Mouse (Mus musculus) limb, embryonic 13.5 days (tissue): ENCODE data around the gene Psmb4. TPM values are rescaled to one million over a fixed set of nuclear protein-coding genes. Genes with fewer than 3 reads are reported as not detected.

Source experiments
- ATAC-seq: fragments of 200-750 bp; cut with Nextera tagmentation; 2 replicates; pipeline ENCODE4 v1.8.0; 2017; ENCODE audit warnings: low read depth, moderate number of reproducible peaks, moderate TSS enrichment; ENCODE audit not compliant: low FRiP score
- H3K27ac ChIP-seq: fragments of 300-500 bp; sonication (generic); 2 replicates; pipeline ENCODE4 v1.5.1; 2015; ENCODE audit warnings: inconsistent platforms, mild to moderate bottlenecking, moderate library complexity
- H3K27me3 ChIP-seq: fragments of 300-500 bp; sonication (generic); 2 replicates; pipeline ENCODE4 v1.6.1; 2015; ENCODE audit warnings: mild to moderate bottlenecking, inconsistent platforms
- H3K36me3 ChIP-seq: fragments of 300-500 bp; sonication (generic); 2 replicates; pipeline ENCODE4 v1.6.1; 2015; ENCODE audit warnings: inconsistent platforms, mild to moderate bottlenecking, moderate library complexity
- H3K4me1 ChIP-seq: fragments of 300-500 bp; sonication (generic); 2 replicates; pipeline ENCODE4 v1.6.1; 2015; ENCODE audit warnings: inconsistent platforms
- H3K4me2 ChIP-seq: fragments of 300-500 bp; sonication (generic); replicated peaks from 2 replicates; pipeline ENCODE4 v1.6.1; 2015; ENCODE audit warnings: inconsistent platforms, mild to moderate bottlenecking, moderate library complexity
- H3K4me3 ChIP-seq: fragments of 300-500 bp; sonication (generic); 2 replicates; pipeline ENCODE4 v1.5.1; 2015; ENCODE audit warnings: moderate library complexity, mild to moderate bottlenecking, inconsistent platforms
- H3K9ac ChIP-seq: fragments of 300-500 bp; sonication (generic); 2 replicates; pipeline ENCODE4 v1.6.1; 2015; ENCODE audit warnings: mild to moderate bottlenecking, inconsistent platforms
- H3K9me3 ChIP-seq: fragments of 300-500 bp; sonication (generic); 2 replicates; pipeline ENCODE4 v1.6.1; 2016; ENCODE audit warnings: inconsistent platforms
- WGBS: fragments of 180-500 bp; shearing (Covaris S2); methylation state at CpG from one replicate; pipeline ENCODE4 v1.1.7; 2015; 5-methylcytosine and 5-hydroxymethylcytosine counted together
- polyA plus RNA-seq: library from polyadenylated mRNA; unstranded; fragments of >200 nt; fragmentation: Nextera tagmentation; extraction: Ambion mirVana; gene quantifications from 2 replicates; pipeline ENCODE4 v1.2.1, GENCODE M21; 2015

The Psmb4 gene
- polyA plus RNA-seq, 1 experiment from 2014 or later, result 361 TPM

DNA sequence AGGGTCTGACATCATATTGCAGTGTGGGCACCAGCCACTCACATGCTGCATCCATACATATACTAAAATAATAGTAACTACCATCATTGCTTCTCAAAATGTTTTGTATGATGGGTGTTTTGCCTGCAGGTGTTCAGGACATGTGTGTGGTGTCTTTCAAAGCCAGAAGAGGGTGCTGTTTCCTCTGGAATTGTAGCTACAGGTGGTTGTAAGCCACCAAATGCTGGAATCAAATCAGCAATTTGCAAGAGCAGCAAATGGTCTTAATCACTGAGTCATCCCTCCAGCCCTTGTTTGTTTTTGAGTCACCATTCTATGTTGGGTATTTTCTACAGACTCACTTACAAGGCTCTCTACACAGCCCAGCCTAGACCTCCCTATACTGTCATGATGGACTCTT lies 1.8 kb upstream of the Psmb4 start:
- H3K9me3 ChIP-seq, result no peaks in the 10 kb centered on the region
- H3K27me3 ChIP-seq, result no peaks in the 10 kb centered on the region
- no peak overlapping the region for H3K9ac ChIP-seq
- no peak overlapping the region for H3K27ac ChIP-seq
- no peak overlapping the region for H3K4me2 ChIP-seq
- no peak for ATAC-seq
- H3K4me3 ChIP-seq, result no peak overlapping the region
- peaks cover 18% of the 10 kb centered on the region for H3K4me1 ChIP-seq
- peaks cover 19% of the 10 kb centered on the region for H3K36me3 ChIP-seq

DNA sequence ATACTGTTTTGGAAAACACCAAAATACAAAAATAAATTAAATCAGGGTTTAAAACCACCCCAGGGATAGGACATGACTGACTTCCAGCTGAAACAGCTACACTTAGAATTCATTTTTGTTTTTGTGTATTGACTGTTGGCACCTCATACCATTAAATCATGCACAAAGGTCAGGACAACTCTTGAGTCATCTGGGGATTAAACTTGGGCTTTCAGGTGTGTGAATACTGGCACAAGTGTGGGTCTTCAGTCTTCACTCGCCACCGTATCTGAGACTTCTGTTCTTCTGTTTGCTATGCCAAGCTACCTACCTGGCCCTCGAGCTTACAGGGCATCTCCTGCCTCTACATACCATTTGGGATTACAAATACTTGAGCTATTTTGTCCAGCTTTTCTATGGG lies 4.2 kb downstream of the Psmb4 start:
- Histone ChIP-seq H3K27me3 (no peaks in the 10 kb centered on the region), H3K9ac (no peak overlapping the region)

DNA sequence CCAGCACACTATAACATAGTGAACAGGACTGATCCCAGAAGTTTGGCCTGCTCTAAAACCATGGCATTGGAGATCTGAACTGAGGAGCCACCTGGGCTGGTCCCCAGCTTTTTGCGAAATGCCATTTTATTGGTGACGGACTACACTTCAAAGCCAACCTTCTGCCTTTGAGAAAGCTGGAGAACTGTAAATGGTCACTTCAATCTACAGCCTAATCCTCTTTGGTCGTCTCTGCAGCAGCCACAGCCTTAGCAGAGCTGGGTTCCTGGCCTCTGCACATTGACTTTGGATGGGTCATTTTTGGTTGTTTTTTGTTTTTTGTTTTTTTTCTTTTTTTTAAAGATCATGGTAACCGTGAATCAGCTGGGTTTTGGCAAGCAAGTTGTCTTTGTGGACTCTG lies 4.9 kb downstream of the Psmb4 start:
- WGBS, result 64% methylated on average over 4 of the region's 4 CpGs
- ATAC-seq, result no peak

More for the DNA sequence above, 4.2 kb downstream of the Psmb4 start:
- Histone ChIP-seq H3K27ac (no peak overlapping the region), H3K4me1 (peaks cover 18% of the 10 kb centered on the region), H3K4me2 (no peak overlapping the region), H3K9me3 (no peaks in the 10 kb centered on the region), H3K4me3 (no peak overlapping the region), H3K36me3 (peaks cover 76% of the 10 kb centered on the region)
- ATAC-seq, result no peak
- 88% methylated on average over 3 of the region's 3 CpGs for WGBS

DNA sequence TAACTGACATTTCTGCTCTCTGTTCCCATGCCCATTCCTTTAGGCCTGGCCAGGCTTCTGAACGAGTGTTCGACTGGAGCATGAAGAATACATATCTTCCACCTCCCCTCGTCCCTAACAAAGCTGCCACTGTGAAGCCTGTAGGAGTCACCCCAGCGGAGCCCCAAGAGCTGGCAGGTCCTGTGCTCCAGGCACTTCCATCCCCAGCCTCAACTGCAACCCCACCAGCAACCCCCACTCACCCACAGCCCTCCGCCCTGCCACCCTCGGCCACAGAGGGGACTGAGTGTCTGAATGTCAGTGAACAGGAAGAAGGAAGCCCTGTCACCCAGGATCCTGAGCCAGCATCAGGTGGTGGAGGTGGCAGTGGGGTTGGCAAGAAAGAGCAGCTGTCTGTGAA lies 8.1 kb downstream of the Psmb4 start:
- Histone ChIP-seq H3K27ac (no peak overlapping the region), H3K4me3 (no peak overlapping the region), H3K4me1 (no peaks in the 10 kb centered on the region), H3K9me3 (no peaks in the 10 kb centered on the region), H3K36me3 (peaks cover 96% of the 10 kb centered on the region), H3K27me3 (no peaks in the 10 kb centered on the region), H3K9ac (no peak overlapping the region), H3K4me2 (no peak overlapping the region)
- ATAC-seq, result no peak
- WGBS, result 94% methylated on average over 6 of the region's 6 CpGs

More for the DNA sequence above, 4.9 kb downstream of the Psmb4 start:
- Histone ChIP-seq H3K27me3 (no peaks in the 10 kb centered on the region), H3K9me3 (no peaks in the 10 kb centered on the region), H3K4me1 (peaks cover 15% of the 10 kb centered on the region), H3K9ac (no peak overlapping the region), H3K36me3 (peaks cover 83% of the 10 kb centered on the region), H3K27ac (no peak overlapping the region), H3K4me3 (no peak overlapping the region), H3K4me2 (no peak overlapping the region)

DNA sequence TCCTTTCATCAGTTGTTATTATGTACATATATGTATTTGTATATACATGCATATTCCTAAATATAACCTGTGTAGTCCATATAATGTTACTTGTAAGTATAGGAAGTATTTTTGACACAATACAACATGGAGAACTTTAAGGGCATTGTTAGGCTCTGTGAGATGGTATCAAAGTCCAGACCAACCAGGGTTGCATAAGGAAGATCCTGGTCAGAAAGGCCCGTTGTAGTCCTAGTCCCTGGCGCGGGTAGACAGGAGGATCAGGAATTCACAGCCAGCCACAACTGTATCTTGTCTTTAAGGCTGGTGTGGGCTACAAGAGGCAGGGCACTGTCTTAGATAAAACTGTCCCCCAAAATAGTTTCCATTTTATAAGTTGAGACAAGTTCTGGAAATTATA lies 17.8 kb downstream of the Psmb4 start:
- Histone ChIP-seq H3K4me2 (no peak overlapping the region), H3K36me3 (peaks cover 84% of the 10 kb centered on the region), H3K9me3 (no peaks in the 10 kb centered on the region), H3K4me3 (no peak overlapping the region), H3K9ac (no peak overlapping the region), H3K27me3 (no peaks in the 10 kb centered on the region), H3K4me1 (no peaks in the 10 kb centered on the region), H3K27ac (no peak overlapping the region)
- no peak for ATAC-seq
- 94% methylated on average over 3 of the region's 3 CpGs for WGBS

DNA sequence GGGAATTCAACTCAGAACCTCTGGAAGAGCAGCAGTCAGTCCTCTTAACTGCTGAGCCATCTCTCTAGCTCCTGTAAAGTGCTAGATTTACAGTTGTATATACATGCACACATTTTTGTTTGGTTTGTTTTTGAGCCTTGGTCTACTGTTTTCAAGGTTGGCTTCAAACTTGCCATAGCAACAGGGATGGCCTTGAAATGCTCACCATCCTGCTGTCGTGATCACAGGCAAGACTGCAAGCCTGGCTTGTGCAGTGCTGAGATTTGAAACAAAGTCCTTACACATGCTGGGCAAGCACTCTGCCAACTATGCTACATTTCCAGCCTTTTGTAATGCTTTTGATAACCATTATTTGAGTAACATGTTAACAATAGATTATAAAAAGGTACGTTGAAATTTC lies 27.3 kb downstream of the Psmb4 start:
- Histone ChIP-seq H3K9ac (no peak overlapping the region), H3K27me3 (no peaks in the 10 kb centered on the region), H3K9me3 (no peaks in the 10 kb centered on the region), H3K4me1 (no peaks in the 10 kb centered on the region), H3K36me3 (peaks cover 86% of the 10 kb centered on the region), H3K27ac (no peak overlapping the region), H3K4me2 (no peak overlapping the region), H3K4me3 (no peak overlapping the region)
- ATAC-seq, result no peak
- 87% methylated on average over 2 of the region's 2 CpGs for WGBS

DNA sequence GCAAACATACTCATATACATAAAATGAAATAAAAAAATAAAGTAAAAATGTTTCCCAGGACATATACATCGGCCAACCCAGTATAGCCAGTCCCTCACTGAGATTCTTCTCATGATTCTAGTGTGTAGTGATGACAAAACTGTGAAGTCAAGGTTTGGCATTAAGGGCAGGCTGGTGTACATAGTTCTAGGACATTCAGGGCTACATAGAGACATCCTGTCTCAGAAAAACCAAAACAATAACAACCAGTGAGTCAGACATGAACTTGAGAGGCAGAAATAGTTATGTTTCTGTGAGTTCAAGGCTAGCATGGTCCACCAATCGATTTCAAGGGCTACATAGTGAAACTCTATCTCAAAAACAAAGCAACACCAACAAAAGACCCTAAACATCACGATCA lies 34.5 kb downstream of the Psmb4 start:
- Histone ChIP-seq H3K27ac (no peak overlapping the region), H3K4me3 (no peak overlapping the region), H3K4me2 (no peak overlapping the region), H3K9me3 (no peaks in the 10 kb centered on the region), H3K36me3 (peaks cover 32% of the 10 kb centered on the region), H3K27me3 (no peaks in the 10 kb centered on the region), H3K9ac (no peak overlapping the region), H3K4me1 (0 out of 2 replicates have a peak, but pooled peaks cover 3% of the 10 kb centered on the region)
- ATAC-seq, result no peak
- 87% methylated on average over 3 of the region's 3 CpGs for WGBS

DNA sequence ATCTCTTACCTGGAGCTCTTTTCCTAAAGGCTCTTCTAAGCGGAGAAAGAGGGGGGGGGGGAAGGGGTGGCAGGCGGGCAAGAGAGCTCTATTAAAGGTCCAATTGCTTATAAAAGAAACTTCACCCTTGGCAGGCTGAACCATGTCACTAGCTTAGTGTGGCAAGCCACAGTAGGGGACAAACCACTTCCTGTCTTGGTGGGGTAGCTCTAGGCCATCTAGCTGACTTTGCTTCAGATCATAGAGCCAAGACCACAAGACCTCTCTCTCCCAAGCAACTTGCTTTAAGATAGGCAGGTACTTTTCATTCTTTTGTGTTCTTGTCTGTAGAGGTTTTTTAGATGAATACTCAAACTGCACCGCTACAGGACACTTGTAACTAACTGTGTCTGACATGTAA lies 35.0 kb downstream of the Psmb4 start:
- H3K4me2 ChIP-seq, result no peak overlapping the region
- 72% methylated on average over 3 of the region's 3 CpGs for WGBS
- no peak overlapping the region for H3K4me3 ChIP-seq
- H3K4me1 ChIP-seq, result 0 out of 2 replicates have a peak, but pooled peaks cover 3% of the 10 kb centered on the region
- H3K9me3 ChIP-seq, result no peaks in the 10 kb centered on the region
- H3K9ac ChIP-seq, result no peak overlapping the region
- no peaks in the 10 kb centered on the region for H3K27me3 ChIP-seq
- no peak overlapping the region for H3K27ac ChIP-seq
- no peak for ATAC-seq
- peaks cover 28% of the 10 kb centered on the region for H3K36me3 ChIP-seq

DNA sequence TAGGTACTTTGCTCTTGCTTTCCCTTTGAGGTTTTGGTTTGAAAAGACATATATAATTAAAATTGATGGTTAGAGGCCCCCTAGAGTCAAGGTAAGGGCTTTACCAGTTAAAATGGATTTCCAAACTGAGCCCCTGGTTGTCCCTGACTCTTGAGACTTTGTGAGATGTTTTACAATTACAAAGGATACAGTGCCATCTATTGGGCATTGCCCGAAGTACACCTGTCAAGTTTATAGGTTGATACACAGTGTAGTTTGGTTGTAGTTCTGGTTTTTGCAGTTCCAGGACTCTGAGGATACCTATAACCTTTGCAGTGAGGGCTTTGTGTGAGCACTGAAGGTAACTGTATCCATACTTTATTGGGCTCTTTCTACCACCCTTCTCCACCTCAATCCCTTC lies 37.4 kb downstream of the Psmb4 start:
- no peaks in the 10 kb centered on the region for H3K9me3 ChIP-seq
- H3K4me2 ChIP-seq, result no peak overlapping the region
- no peak overlapping the region for H3K27ac ChIP-seq
- peaks cover 5% of the 10 kb centered on the region for H3K36me3 ChIP-seq
- H3K4me1 ChIP-seq, result peaks cover 7% of the 10 kb centered on the region; the same call in 1 of the 2 replicates
- no peak overlapping the region for H3K9ac ChIP-seq
- H3K4me3 ChIP-seq, result no peak overlapping the region
- no peaks in the 10 kb centered on the region for H3K27me3 ChIP-seq
- no peak for ATAC-seq
- 30% methylated on average over 1 of the region's 1 CpGs for WGBS

DNA sequence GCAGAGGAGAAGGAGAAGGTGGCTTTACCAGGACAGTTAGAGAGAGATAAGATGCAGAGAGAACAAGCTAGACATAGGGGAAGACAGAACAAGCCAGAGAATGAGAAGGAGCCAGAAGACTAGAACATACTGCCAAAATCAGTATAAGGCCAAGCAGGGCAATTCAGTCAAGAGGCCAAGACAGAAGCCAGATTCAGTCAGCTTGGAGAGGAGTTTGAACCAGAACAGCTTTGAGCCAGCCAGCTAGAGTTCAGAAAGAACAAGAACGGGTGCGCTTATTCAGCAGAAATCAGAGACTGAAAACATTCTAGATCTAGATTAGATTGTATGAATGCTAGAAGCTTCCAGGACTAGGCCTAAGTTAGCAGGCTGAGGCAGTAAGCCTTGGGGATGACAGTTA lies 39.4 kb downstream of the Psmb4 start:
- H3K9me3 ChIP-seq, result no peaks in the 10 kb centered on the region
- H3K9ac ChIP-seq, result no peak overlapping the region
- 97% methylated on average over 2 of the region's 2 CpGs for WGBS
- ATAC-seq, result no peak
- no peak overlapping the region for H3K27ac ChIP-seq
- H3K36me3 ChIP-seq, result no peaks in the 10 kb centered on the region
- peaks cover 7% of the 10 kb centered on the region; the same call in 1 of the 2 replicates for H3K4me1 ChIP-seq
- no peak overlapping the region for H3K4me3 ChIP-seq
- no peaks in the 10 kb centered on the region for H3K27me3 ChIP-seq
- no peak overlapping the region for H3K4me2 ChIP-seq

DNA sequence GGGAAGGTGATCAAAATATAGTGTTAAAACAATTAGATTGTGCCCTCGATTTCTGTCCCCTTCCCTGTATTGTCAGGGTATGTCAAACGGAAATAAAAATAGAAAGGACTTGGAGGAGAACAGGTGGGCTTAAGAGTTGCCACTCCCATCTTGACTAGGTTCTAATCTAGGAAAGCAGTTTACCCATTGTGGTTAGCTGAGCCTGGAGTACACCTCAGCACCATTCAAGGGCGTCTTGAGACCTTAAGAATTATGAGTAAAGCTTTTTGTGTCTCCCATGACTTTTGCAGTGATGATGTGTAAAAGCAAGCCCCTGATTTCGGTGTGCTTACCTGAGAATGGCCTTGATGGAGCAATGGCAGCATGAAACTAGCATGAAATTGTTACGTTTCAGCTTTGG lies 47.7 kb downstream of the Psmb4 start:
- Histone ChIP-seq H3K36me3 (no peaks in the 10 kb centered on the region), H3K4me3 (peak overlapping the region; percentile 63), H3K4me2 (peak overlapping the region; percentile 83), H3K9ac (peak overlapping the region; percentile 86), H3K27me3 (0 out of 2 replicates have a peak, but pooled peaks cover 2% of the 10 kb centered on the region), H3K9me3 (no peaks in the 10 kb centered on the region), H3K27ac (no peak overlapping the region), H3K4me1 (peaks cover 19% of the 10 kb centered on the region)
- no peak for ATAC-seq
- WGBS, result 78% methylated on average over 5 of the region's 5 CpGs

DNA sequence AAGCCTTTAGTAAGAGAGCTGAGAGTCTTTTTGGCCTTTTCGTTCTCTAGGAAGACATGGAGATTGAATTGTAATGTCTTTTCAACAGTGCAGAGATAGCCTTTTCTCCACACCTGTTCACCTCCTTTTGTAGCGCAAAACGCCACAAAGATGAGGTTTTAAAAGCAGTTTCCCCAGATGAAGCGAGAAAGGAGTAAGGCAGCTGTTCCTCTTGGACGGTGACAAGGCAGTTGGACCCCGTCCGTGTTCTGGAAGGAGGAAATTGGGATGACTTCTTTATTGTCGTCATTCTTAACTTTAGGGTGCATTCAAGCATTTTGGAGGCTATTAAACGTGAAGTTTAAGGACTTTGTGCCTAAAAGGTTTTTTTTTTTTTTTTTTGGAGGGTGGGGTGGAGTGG lies 48.1 kb downstream of the Psmb4 start:
- Histone ChIP-seq H3K36me3 (no peaks in the 10 kb centered on the region), H3K4me2 (peak overlapping the region; percentile 83), H3K27me3 (0 out of 2 replicates have a peak, but pooled peaks cover 4% of the 10 kb centered on the region), H3K4me1 (peaks cover 19% of the 10 kb centered on the region), H3K9me3 (no peaks in the 10 kb centered on the region), H3K9ac (peak overlapping the region; percentile 86), H3K27ac (peak overlapping the region; percentile 98), H3K4me3 (peak overlapping the region; percentile 63)
- no peak for ATAC-seq
- 18% methylated on average over 9 of the region's 9 CpGs for WGBS

DNA sequence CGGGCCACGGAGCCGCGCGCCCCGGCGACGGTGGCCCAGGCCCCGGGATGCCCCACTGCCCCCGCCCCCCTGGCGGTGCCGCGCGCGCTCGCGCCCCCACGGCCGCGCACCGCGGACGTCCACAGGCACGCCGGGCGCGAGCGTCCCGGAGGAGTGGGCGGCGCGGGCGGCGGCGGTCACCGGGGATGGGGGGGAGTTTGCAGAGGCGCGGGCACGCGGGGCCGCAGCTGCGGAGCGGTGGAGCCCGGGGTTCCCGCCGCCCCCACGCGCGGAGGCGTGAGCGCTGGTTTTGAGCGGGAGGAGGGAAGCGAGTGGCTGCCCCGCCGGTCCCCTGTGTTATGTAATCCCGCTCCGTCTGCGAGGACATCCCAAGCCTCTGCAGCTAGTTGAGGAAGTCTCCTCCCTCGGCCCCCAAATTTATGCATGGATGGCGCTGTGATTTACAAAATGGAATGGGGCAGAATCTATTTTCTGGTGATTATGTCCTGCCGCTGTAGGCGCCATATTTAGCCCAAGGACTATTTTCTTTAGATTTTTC lies 48.7 kb downstream of the Psmb4 start:
- H3K36me3 ChIP-seq, result no peaks in the 10 kb centered on the region
- H3K4me2 ChIP-seq, result peak overlapping the region; percentile 83
- under 1% methylated on average over 56 of the region's 62 CpGs for WGBS
- H3K4me1 ChIP-seq, result peaks cover 19% of the 10 kb centered on the region
- H3K4me3 ChIP-seq, result peak overlapping the region; percentile 63
- peaks cover 5% of the 10 kb centered on the region; the same call in 1 of the 2 replicates for H3K27me3 ChIP-seq
- H3K9ac ChIP-seq, result peak overlapping the region; percentile 86
- ATAC-seq, result peak; percentile 73; the same call in 1 of the 2 replicates
- peak overlapping the region; percentile 98 for H3K27ac ChIP-seq
- H3K9me3 ChIP-seq, result no peaks in the 10 kb centered on the region
